Mouse (Mus musculus) cerebellum, adult 9-11 months (tissue): ENCODE measurements around the gene Cdhr3.
"Not testable (repeated sequence)": the region's sequence is repeated elsewhere in the genome, so short reads cannot be mapped to it uniquely, and the experiment has no call there.

Experiments used
- DNase-seq: peaks from one replicate; pipeline ENCODE4 v3.0.0; 2022

The Cdhr3 gene

GRCm38 (mm10) chr12:33000402-33000801 lies 92.3 kb downstream of the Cdhr3 start:
- DNase-seq: no peak

GRCm38 (mm10) chr12:32999778-33000177 lies 92.9 kb downstream of the Cdhr3 start:
- not testable (repeated sequence) for DNase-seq

- DNase-seq: no peak
Observed at GRCm38 (mm10) chr12:32998766-32999165, 93.9 kb downstream of the Cdhr3 start.

GRCm38 (mm10) chr12:32995081-32995834 lies 97.4 kb downstream of the Cdhr3 start:
- peak; percentile 30 for DNase-seq

- DNase-seq: no peak
Observed at GRCm38 (mm10) chr12:32994081-32994480, 98.6 kb downstream of the Cdhr3 start.

GRCm38 (mm10) chr12:32989731-32990130 lies 102.9 kb downstream of the Cdhr3 start:
- DNase-seq: no peak

- no peak for DNase-seq
Observed at GRCm38 (mm10) chr12:32986284-32986683, 106.4 kb downstream of the Cdhr3 start.
